Mouse (Mus musculus) hindbrain, postnatal 0 days (tissue): ENCODE measurements around the gene Tnfaip6. TPM values are rescaled to one million over a fixed set of nuclear protein-coding genes. Genes with fewer than 3 reads are reported as not detected.

Source experiments
- ATAC-seq: fragments of 200-750 bp; cut with Nextera tagmentation; 2 replicates; pipeline ENCODE4 v1.8.0; 2017; ENCODE audit warnings: mild to moderate bottlenecking, moderate TSS enrichment, moderate library complexity
- DNase-seq: peaks from one replicate; pipeline ENCODE4 v3.0.0-alpha.2; 2015; ENCODE audit warnings: low spot score
- H3K27ac ChIP-seq: fragments of 300-500 bp; sonication (generic); 2 replicates; pipeline ENCODE4 v1.5.1; 2014; ENCODE audit warnings: mild to moderate bottlenecking
- H3K27me3 ChIP-seq: fragments of 300-500 bp; sonication (generic); 2 replicates; pipeline ENCODE4 v1.6.1; 2014; ENCODE audit warnings: low read length, mixed read lengths; ENCODE audit not compliant: insufficient read depth
- H3K36me3 ChIP-seq: fragments of 300-500 bp; sonication (generic); 2 replicates; pipeline ENCODE4 v1.6.1; 2014; ENCODE audit warnings: low read length, mixed read lengths; ENCODE audit not compliant: insufficient read depth
- H3K4me1 ChIP-seq: fragments of 300-500 bp; sonication (generic); 2 replicates; pipeline ENCODE4 v1.6.1; 2014; ENCODE audit warnings: antibody characterized with exemption, low read length, mixed read lengths; ENCODE audit not compliant: insufficient read depth
- H3K4me2 ChIP-seq: fragments of 300-500 bp; sonication (generic); 2 replicates; pipeline ENCODE4 v1.6.1; 2014; ENCODE audit warnings: low read depth, mild to moderate bottlenecking, low read length, moderate library complexity, mixed read lengths
- H3K4me3 ChIP-seq: fragments of 300-500 bp; sonication (generic); 2 replicates; pipeline ENCODE4 v1.5.1; 2014; ENCODE audit warnings: low read length
- H3K9ac ChIP-seq: fragments of 300-500 bp; sonication (generic); replicated peaks from 2 replicates; pipeline ENCODE4 v1.6.1; 2014; ENCODE audit warnings: mild to moderate bottlenecking, low read length, moderate library complexity, mixed read lengths
- H3K9me3 ChIP-seq: fragments of 300-500 bp; sonication (generic); 2 replicates; pipeline ENCODE4 v1.6.1; 2016; ENCODE audit warnings: low read length, mixed read lengths
- CTCF ChIP-seq: IDR thresholded peaks from 2 replicates; pipeline ENCODE4 v1.5.1; 2016; ENCODE audit warnings: antibody characterized with exemption, control low read depth, low read depth
- WGBS: fragments of 180-500 bp; shearing (Covaris S2); extraction: QIAGEN DNeasy Blood & Tissue Kit; methylation state at CpG from one replicate; pipeline ENCODE4 v1.1.7; 2014; 5-methylcytosine and 5-hydroxymethylcytosine counted together
- polyA plus RNA-seq: library from polyadenylated mRNA; unstranded; fragments of >200 nt; fragmentation: Nextera tagmentation; extraction: Ambion mirVana; gene quantifications from 2 replicates; pipeline ENCODE4 v1.2.1, GENCODE M21; 2015
- total RNA-seq: library from RNA; depleted of rRNA; stranded (reverse); fragments of >200 nt; gene quantifications from 2 replicates; pipeline ENCODE4 v1.2.3, GENCODE M21; 2014; rRNA removed

The Tnfaip6 gene
- total and polyA plus RNA-seq, 2 experiments from 2014 or later: 3.2 to 5.8 TPM

DNA sequence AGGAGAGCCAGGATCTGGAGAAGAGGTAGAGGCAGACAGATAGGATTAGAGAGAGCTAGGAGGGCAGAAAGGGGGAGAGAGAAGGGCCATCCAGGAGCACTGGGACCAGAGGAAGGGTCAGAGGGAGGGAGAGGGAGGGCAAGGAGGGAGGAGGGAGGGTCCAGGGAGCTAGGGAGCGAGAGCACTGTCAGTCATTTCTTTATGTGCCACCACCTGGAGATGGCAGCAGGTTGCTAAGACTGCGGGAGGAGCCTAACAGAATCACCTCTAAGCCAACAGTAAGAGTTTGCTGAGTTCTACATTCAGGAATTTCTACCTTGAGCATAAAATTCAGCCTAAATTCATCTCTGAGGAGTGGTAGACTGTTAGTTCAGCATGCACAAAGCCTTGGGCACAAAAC lies 40.9 kb downstream of the Tnfaip6 start:
- DNase-seq (no peak), ATAC-seq (no peak)
- Histone ChIP-seq H3K4me3 (no peak overlapping the region), H3K27ac (no peak overlapping the region), H3K4me1 (no peaks in the 10 kb centered on the region), H3K9me3 (no peaks in the 10 kb centered on the region), H3K36me3 (peaks cover 4% of the 10 kb centered on the region), H3K4me2 (no peak overlapping the region), H3K9ac (no peak overlapping the region), H3K27me3 (no peaks in the 10 kb centered on the region)
- 87% methylated on average over 2 of the region's 2 CpGs for WGBS
- no peak for TF ChIP-seq CTCF

DNA sequence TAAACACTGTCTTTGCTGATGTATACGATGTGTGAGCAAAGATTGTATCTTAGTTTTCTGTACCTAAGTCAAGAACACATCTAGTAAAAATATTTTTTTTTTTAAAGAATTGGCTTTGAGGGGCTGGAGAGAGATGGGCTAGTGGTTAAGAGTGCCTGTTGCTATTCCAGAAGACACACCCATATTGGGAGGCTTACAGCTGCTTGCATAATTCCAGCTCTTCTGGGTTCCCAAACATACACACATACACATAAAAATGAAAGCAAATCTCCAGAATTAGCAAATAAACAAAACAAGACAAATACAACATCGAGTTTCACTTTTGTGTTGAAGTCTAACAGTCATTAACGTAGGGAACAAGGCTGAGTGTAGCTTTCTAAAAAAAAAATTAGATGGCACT lies 46.2 kb downstream of the Tnfaip6 start:
- DNase-seq (no peak), ATAC-seq (no peak)
- no peaks in the 10 kb centered on the region for H3K9me3 ChIP-seq
- WGBS: 95% methylated on average over 3 of the region's 3 CpGs
- peaks cover 11% of the 10 kb centered on the region for H3K36me3 ChIP-seq
- H3K4me1 ChIP-seq: no peaks in the 10 kb centered on the region
- no peak for TF ChIP-seq CTCF
- no peak overlapping the region for H3K4me2 ChIP-seq
- H3K4me3 ChIP-seq: no peak overlapping the region
- H3K9ac ChIP-seq: no peak overlapping the region
- H3K27ac ChIP-seq: no peak overlapping the region
- H3K27me3 ChIP-seq: no peaks in the 10 kb centered on the region

DNA sequence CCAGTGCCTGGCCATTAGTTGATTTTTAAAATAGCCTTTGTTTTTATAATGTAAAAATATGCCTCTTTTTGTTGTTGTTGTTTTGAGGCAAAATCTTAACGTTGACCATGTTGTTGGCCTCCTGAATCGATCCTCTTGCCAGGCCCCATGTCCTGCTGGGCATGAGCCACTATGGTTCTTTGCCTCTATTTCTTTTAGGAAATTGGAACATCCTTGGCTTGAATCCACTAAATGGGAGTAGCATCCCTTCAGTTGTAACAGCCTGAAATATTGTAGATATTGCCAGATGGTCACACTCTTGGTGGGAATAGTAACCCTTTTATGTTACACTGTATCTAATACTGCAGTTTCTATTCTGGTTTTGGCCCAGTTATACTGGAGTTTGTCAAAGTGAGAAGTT lies 46.8 kb downstream of the Tnfaip6 start:
- ATAC-seq: no peak
- Histone ChIP-seq H3K9ac (no peak overlapping the region), H3K4me1 (no peaks in the 10 kb centered on the region), H3K4me2 (no peak overlapping the region), H3K4me3 (no peak overlapping the region), H3K9me3 (no peaks in the 10 kb centered on the region), H3K36me3 (peaks cover 15% of the 10 kb centered on the region), H3K27ac (no peak overlapping the region), H3K27me3 (no peaks in the 10 kb centered on the region)
- 72% methylated on average over 2 of the region's 2 CpGs for WGBS
- TF ChIP-seq CTCF: no peak
- no peak for DNase-seq

Other genes with a start within 250 kb of the Tnfaip6 start
- gene Rbm43, start 102.8 kb upstream of the Tnfaip6 start, total RNA-seq: 3.1 and 6.3 TPM in 2 replicates
- gene Rbm43, start 102.8 kb upstream of the Tnfaip6 start, polyA plus RNA-seq: 13.6 and 14.8 TPM in 2 replicates
- gene Nmi, start 64.5 kb upstream of the Tnfaip6 start, total RNA-seq: 1.5 and 2.4 TPM in 2 replicates
- 8.3 and 10.1 TPM in 2 replicates for gene Nmi, start 64.5 kb upstream of the Tnfaip6 start, polyA plus RNA-seq
- 17.5 and 26.9 TPM in 2 replicates for gene Rif1, start 34.8 kb downstream of the Tnfaip6 start, total RNA-seq
- 15.2 and 17.1 TPM in 2 replicates for gene Rif1, start 34.8 kb downstream of the Tnfaip6 start, polyA plus RNA-seq